Mouse (Mus musculus): Measurements from ENCODE around the gene Trp73.
A peak's percentile ranks its signal among the peaks of the same experiment; 100 is the strongest.

Gene Trp73

DNA sequence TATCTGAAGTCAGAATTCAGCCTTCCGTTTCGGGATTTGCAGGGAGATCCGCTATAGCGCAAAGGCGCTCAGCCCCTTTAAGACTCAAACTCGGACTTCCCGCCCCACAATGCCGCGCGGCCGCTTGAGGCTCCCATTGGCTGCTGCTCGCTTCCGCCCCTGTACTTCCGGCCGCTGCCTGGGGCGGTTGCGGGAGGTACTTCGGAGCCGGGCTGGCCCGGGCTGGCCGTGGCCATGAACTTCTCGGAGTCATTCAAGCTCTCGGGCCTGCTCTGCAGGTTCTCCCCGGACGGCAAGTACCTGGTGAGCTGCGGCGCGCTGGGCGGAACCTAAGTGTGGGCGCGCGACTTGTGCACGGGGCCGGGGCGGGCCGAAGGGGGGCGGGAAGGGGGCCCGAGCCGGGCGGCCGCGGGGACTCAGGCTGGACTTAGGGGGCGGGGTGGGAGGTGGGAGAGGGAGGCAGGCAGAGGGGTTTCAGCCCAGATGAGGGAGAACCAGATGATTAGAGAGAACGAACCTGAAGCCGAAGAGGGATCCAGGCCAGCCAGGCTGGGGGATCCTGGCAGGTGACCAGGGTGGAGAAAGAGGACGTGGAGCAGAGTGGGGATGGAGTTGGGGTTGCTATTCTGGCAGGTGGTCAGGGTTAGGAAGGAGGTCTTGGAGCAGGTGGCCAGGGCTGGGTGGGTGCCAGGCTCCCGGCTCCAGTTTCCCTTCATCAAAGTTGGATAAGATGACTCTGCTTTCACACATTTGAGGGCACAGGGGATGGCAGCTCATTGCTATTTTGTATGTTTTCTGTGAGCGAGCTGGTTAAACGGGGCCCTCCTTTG, 2.4 kb upstream of the Trp73 start, which contains the start of gene Wrap73:
Gene Wrap73, plus strand, starts transcription at position 162 of the 830 bp plus-strand sequence.
- DNase-seq (ENCODE audit: low spot score), result peak; percentile 72

DNA sequence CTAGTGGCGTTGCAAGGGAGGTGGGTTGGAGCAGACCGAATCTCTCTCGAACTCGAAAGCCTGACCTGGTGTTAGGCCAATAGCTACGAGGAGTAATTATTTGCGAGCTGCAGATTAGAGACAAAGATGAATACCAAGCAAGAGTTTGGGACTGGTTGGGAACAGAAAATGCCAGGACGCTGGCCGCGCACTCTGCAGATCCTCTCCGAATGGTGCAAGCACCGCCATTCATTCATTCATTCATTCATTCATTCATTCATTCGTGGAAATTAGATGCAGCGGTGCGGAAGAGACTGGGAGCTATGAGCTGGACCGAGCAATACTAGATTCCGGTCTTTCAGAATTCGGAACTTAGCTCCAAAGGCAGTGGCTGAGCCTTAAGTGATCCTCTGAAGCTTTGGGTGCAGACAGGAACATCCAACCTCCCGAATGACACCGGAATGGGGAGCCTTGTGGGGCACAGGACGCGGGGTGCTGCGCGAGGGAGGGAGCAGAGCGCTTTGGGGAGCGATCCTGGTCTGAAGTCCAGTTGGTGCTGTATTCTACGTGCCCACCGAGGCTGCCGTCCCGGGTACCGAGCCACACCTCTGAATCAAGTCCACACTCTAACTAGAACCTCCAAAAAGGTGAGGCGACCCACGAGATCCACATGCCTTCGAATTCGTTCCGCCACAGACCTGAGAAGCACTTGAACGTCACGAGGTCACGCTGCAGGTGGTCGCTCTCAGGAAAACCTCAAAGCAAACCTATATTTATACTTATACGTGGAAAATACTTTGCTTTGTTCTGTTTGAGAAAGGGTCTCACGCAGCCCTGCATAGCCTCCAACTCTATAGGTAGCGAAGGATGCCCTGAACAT, 1.2 kb upstream of the Trp73 start:
- DNase-seq (ENCODE audit: low spot score), result no peak

GRCm38 (mm10) chr4:154140213-154141008, 403 bp upstream of the Trp73 start:
- DNase-seq (ENCODE audit: low spot score), result no peak

DNA sequence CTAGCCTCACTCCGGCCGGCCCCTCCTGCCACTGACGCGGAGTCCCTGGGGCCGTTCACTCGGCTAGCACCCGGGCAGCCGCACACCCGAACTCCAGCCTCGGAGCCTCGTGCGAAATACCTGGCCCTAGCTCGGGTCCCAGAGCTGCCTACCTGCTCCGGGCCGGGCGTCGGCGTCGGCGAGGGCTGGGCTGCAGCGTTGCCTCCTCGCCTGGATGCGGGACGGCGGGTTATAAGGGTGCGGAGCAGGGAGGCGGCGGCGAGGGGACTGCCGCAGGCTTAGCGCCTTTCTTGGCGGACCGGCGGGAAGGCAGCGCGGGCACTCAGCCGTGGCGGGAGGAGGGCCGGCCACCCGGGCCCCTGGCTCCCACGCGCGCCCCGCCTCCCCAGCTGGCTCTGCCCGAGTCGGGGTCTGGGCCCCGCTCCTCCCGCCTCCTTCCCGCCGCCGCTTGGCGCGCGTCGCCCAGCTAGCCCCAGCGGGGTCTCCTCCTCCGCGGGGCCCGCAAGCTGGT, 282 bp downstream of the Trp73 start:
- no peak for DNase-seq (ENCODE audit: low spot score)

GRCm38 (mm10) chr4:154137139-154137538, 2.9 kb downstream of the Trp73 start:
- no peak for DNase-seq (ENCODE audit: low spot score)

DNA sequence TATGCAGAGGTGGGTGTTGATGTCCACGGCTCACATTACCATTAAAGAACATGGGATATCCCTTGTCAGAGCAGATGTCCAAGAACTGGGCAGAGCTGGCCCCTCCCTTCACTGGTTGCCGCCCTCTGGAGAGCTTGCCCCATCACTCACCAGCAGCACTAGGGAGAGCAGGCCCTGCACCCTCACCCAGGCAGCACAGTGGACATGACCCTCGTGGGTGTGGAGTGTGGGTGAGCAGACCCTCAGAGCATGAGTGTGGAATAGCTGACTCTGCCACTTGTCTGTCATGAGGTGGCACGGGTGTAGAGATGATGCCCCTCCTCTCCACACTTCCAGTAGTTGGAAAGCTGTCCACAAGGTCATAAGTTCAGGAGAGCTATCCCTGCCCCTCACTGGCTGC, 5.2 kb downstream of the Trp73 start:
- DNase-seq (ENCODE audit: low spot score), result no peak

DNA sequence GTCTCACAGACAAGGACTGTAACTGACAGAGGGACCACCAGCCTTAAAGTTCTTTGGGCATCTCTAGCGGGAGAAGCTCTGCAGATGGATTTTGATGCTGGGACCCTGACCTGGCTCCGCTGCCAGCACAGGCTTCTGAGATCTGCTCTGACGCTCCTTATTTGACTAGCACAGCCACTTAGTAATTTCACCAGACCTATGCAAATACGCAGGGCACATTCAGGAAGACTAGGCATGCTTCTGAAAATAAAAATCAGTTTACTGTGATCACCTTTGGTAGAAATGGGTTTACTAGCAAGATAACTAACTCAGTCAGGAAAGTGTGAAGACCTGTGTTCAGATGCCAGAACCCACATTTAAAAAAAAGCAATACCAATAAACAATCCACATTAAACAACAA, 8.1 kb downstream of the Trp73 start:
- DNase-seq (ENCODE audit: low spot score), result no peak

DNA sequence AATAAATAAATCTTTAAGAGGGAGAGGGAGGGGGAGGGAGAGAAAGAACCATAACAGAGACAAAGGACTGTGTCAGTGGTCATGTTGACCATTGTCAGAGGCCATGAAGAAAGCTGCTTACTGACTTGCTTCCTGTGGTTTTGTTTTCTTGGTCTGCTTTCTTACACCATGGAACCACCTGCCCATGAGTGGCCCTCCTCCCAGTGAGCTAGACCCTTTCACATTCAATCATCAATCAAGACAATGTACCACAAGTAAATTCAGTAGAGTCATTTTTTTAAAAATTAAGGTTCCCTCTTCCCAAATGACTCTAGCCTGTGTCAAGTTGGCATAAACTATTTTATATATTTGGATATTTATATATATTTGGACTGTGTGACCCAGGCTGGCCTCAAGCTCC, 10.1 kb downstream of the Trp73 start:
- DNase-seq (ENCODE audit: low spot score), result no peak

DNA sequence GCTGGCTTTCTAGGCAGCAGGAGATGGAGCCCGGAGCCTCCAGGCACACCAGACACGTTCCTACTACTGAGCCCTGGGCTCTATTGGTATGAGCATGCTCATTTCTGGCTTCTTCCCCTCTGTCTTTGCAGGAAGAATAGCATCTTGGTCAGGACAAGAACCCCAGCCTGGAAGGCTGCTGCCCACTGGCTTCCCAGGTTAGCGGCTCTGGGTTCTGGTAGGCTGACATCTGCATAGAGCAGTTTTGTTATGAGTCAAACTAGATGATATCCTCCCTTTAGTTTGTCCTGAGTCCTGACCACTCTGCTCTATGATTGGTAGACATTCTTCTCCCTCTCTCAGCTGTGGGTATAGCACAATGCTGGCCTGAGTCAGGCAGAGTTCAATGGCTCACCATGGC, 12.7 kb downstream of the Trp73 start:
- no peak for DNase-seq (ENCODE audit: low spot score)

- no peak for DNase-seq (ENCODE audit: low spot score)
Observed at GRCm38 (mm10) chr4:154125202-154125601, 14.8 kb downstream of the Trp73 start.

GRCm38 (mm10) chr4:154123553-154123952, 16.5 kb downstream of the Trp73 start:
- DNase-seq (ENCODE audit: low spot score), result no peak

DNA sequence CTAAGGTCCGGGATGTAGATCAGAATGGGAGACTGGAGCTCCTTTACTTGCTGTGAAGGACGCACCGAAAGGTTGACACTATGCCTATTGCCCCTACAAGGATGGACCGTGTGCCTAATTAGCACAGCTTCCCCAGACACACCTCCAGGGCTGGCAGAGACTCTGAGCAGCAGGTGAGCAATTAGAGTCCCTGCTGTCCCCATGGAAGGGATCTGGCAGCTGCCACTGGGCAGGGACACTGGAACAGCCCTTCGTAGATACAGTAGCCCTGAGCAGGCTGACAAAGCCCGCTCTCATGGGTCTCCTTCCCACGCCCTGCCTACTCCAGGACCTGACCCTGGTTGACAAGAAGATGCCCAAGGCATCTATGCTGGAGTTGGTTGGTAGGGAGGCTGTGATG, 17.6 kb downstream of the Trp73 start:
- no peak for DNase-seq (ENCODE audit: low spot score)

DNA sequence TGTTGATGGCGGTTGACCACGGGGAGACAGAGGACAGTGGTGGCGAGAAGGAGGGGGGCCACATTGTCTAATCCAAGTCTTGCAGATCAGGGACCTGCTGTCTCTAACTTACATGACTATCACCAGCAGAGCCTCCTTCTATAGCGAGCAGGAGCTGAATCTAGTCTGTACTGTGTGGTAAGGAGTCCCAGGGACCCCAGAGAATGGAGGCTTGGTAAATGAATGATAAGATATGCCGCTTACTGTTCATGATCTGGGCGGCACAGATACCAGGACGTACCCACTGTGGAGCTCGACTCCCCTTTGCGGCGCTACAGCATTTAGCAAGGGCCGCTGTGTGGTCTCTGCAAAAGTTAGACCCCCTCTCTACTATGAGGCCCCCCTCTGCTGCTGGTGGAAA, 18.2 kb downstream of the Trp73 start:
- no peak for DNase-seq (ENCODE audit: low spot score)

- no peak for DNase-seq (ENCODE audit: low spot score)
Observed at GRCm38 (mm10) chr4:154119208-154119607, 20.8 kb downstream of the Trp73 start.

GRCm38 (mm10) chr4:154118782-154119181, 21.2 kb downstream of the Trp73 start:
- DNase-seq (ENCODE audit: low spot score), result no peak

DNA sequence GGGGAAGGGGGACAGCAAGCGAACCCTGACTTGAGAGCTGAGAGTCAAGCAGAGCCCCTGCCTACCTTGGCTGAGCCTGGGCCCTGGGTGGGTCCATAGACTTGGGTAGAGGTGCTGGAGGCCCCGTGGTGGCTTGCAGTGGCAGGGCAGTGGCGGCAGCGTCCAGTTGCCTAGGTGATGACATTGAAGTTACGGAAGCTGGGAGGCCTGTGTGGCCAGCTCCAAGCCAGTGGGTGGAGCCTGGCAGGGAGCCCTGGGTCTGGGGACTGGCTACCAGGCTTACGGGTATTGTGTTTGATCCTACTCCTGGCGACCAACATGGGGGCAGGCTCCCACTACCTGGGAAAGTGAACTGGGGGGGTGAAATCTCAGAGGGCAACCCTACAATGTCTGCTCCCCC, 23.6 kb downstream of the Trp73 start:
- no peak for DNase-seq (ENCODE audit: low spot score)

GRCm38 (mm10) chr4:154109850-154110243, 30.2 kb downstream of the Trp73 start:
- no peak for DNase-seq (ENCODE audit: low spot score)

- DNase-seq (ENCODE audit: low spot score), result no peak
Observed at GRCm38 (mm10) chr4:154109216-154109849, 30.7 kb downstream of the Trp73 start.

- no peak for DNase-seq (ENCODE audit: low spot score)
Observed at GRCm38 (mm10) chr4:154106497-154107061, 33.4 kb downstream of the Trp73 start.

DNA sequence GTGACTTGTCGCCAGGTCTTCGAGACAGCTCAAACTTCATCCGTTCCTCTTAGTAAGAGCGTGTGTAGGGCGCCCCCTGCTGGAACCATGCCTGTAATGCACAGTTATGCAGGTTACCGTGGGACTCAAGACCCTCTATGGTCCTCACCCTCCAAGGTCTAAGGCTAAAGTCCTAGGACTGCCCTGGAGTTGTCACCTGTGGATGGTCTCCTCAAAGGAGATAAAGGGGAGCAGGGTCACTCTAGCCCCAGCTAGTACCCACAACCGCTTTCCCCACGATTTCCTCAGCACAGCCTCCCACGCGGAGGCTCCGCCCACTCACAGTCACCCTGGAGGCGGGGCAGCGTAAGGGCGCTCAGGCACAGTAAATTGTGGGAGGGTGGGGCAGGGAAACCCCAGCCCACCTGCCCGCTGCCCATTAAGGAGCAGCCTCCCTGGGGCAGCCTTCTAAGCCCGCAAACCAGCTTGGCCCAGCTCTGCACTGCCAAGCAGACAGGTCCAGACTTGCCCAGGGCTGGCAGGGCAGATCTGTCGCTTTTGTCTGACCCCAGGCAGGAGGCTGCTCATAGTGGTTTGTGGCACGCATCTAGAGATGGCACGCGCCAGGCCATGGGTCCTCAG, 34.5 kb downstream of the Trp73 start:
- peak; percentile 27 for DNase-seq (ENCODE audit: low spot score)

DNA sequence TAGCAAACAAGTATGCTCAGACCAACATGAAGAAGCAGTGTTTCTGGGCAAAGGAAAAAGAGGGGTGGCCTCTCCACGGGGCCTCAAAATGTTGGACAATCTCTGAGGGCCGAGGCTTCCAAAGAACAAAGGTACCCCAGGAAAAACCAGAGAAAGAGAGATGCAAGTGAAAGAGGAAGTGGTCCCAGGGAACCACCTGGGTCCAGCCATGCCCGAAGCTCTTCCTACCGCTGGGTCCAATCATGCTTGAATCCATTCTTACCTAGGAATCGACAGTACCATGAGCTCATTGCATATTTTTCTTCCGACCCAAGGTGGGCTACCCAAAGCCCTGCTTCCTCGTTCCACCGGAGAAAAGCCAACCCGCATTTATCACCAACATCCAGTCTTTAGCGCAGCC, 36.1 kb downstream of the Trp73 start:
- DNase-seq (ENCODE audit: low spot score), result no peak
